Mouse (Mus musculus) urinary bladder, postnatal 10 days (tissue): ENCODE measurements around the gene Vmn2r97.
"Not testable (repeated sequence)": the region's sequence is repeated elsewhere in the genome, so short reads cannot be mapped to it uniquely, and the experiment has no call there.

ENCODE experiments used
- DNase-seq: peaks from one replicate; pipeline ENCODE4 v3.0.0; 2022; ENCODE audit warnings: low spot score

The Vmn2r97 gene

GRCm38 (mm10) chr17:18914000-18914399, at the start of gene Vmn2r97:
TSS of gene Vmn2r97 (plus strand) at chr17:18914300.
- DNase-seq, result not testable (repeated sequence)

- not testable (repeated sequence) for DNase-seq
Observed at GRCm38 (mm10) chr17:18882436-18882835, 31.7 kb upstream of the Vmn2r97 start.

GRCm38 (mm10) chr17:18889745-18890329, 24.3 kb upstream of the Vmn2r97 start:
- DNase-seq, result no peak

- DNase-seq, result not testable (repeated sequence)
Observed at GRCm38 (mm10) chr17:18957800-18958199, 43.7 kb downstream of the Vmn2r97 start.

DNA sequence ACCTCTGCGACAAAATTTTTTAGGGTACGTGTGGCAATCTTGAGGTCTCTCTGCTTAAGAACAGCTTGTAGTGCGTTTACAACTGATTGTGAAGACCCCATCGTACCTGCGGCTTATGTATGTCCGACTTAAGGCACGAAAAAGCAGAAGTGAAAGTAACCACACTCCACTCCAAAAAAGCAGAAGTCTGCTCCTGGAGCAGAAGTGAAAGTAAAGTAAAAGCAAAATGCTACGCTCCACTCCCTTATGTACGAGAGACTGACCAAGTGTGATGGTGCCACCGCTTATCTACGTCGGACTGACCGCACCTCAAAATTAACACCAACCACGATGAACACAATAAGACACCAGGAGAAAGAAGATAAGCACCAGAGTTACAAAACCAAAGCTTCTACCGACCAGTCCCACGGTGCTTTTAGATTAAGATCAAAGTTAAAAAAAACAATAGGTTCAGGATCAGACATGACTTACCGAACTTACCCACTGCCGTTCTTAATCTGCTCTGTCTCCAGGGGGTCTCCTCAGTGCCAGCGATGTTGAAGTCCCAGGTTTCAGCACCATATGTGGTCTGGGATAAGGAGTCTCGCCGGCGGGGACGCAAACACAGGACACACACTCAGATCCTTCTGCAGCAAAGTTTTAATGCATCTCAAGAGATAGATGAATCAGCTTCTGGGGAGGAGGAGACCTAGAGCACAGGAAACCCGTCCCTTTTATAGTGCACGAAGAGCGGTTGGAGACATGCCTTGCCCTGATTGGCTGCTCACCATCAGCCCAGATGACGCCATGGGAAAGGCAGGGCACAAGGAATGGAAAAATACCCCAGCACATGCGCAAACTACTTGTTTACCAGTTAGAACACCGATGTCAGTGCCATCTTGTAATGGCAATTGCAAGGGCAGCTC, 54.5 kb downstream of the Vmn2r97 start:
- no peak for DNase-seq
